Mouse (Mus musculus) intestine, embryonic 15.5 days (tissue): ENCODE measurements at regions not wholly inside any gene's neighbourhood (a gene's known extent, or its start where the extent isn't known, plus 50 kb on each side); places are given as distances from the start of the nearest gene placed in this dataset.

ENCODE experiments used
- ATAC-seq: fragments of 200-750 bp; cut with Nextera tagmentation; 2 replicates; pipeline ENCODE4 v1.8.0; 2017; ENCODE audit warnings: moderate TSS enrichment, moderate library complexity
- H3K27ac ChIP-seq: fragments of 300-500 bp; sonication (generic); 2 replicates; pipeline ENCODE4 v1.5.1; 2015; ENCODE audit warnings: mild to moderate bottlenecking, inconsistent platforms
- H3K27me3 ChIP-seq: fragments of 300-500 bp; sonication (generic); replicated peaks from 2 replicates; pipeline ENCODE4 v1.6.1; 2015; ENCODE audit warnings: inconsistent platforms
- H3K36me3 ChIP-seq: fragments of 300-500 bp; sonication (generic); 2 replicates; pipeline ENCODE4 v1.6.1; 2015; ENCODE audit warnings: inconsistent platforms
- H3K4me1 ChIP-seq: fragments of 300-500 bp; sonication (generic); replicated peaks from 2 replicates; pipeline ENCODE4 v1.6.1; 2015; ENCODE audit warnings: inconsistent platforms
- H3K4me2 ChIP-seq: fragments of 300-500 bp; sonication (generic); replicated peaks from 2 replicates; pipeline ENCODE4 v1.6.1; 2015; ENCODE audit warnings: mild to moderate bottlenecking, inconsistent platforms
- H3K4me3 ChIP-seq: fragments of 300-500 bp; sonication (generic); replicated peaks from 2 replicates; pipeline ENCODE4 v1.5.1; 2015; ENCODE audit warnings: inconsistent platforms
- H3K9ac ChIP-seq: fragments of 300-500 bp; sonication (generic); 2 replicates; pipeline ENCODE4 v1.6.1; 2015; ENCODE audit warnings: inconsistent platforms
- H3K9me3 ChIP-seq: fragments of 300-500 bp; sonication (generic); 2 replicates; pipeline ENCODE4 v1.6.1; 2016; ENCODE audit warnings: inconsistent platforms
- WGBS: fragments of 180-500 bp; shearing (Covaris S2); methylation state at CpG from one replicate; pipeline ENCODE4 v1.1.7; 2015; 5-methylcytosine and 5-hydroxymethylcytosine counted together

DNA sequence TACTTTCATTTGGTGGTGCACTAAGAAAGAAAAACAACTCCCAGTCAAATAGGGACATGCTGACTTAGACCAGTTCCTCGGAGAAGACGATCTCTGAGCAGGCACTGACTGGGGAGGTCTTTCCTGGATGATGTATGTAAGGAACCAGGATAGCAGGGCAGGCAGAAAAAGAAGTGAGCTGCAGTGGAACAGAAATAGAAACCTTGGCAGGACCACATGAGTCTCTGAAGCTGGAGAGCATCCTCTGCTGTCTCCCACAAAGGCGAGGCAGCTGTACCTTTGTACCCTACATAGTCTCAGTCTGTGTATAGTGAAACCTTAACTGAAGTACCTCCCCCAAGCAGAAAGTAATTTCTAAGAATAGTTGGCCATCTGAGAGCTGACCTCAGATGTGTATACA is 104.4 kb upstream of the Gm37988 start:
- 67% methylated on average over 3 of the region's 3 CpGs for WGBS
- Histone ChIP-seq H3K4me1 (no peaks in the 10 kb centered on the region), H3K27ac (no peak overlapping the region), H3K36me3 (no peaks in the 10 kb centered on the region), H3K9ac (no peak overlapping the region), H3K4me3 (no peak overlapping the region), H3K9me3 (no peaks in the 10 kb centered on the region), H3K4me2 (no peak overlapping the region), H3K27me3 (no peaks in the 10 kb centered on the region)
- no peak for ATAC-seq

DNA sequence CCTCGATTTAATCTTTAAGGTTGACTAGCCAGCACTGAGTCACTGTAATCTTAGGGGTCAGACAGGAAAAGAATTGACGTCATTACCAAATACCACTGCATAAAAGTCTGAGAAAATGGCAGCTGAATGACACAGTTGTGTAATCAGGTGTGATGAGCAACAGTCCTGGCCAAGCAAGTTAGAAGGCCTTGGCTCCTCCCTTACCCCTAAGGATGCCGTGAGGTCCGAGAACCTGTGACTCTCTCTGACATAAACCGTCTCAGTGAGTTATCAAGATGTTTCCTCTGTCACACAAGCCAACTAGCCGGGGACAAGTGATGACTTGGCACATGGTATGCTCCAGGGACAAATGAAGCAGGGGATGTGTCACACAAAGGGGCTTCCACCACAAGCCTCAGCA is 101.5 kb upstream of the Gm37988 start:
- WGBS = 72% methylated on average over 6 of the region's 6 CpGs
- Histone ChIP-seq H3K9me3 (no peaks in the 10 kb centered on the region), H3K36me3 (no peaks in the 10 kb centered on the region), H3K4me1 (no peaks in the 10 kb centered on the region), H3K9ac (no peak overlapping the region), H3K4me3 (no peak overlapping the region), H3K27ac (no peak overlapping the region), H3K27me3 (no peaks in the 10 kb centered on the region), H3K4me2 (no peak overlapping the region)
- no peak for ATAC-seq

DNA sequence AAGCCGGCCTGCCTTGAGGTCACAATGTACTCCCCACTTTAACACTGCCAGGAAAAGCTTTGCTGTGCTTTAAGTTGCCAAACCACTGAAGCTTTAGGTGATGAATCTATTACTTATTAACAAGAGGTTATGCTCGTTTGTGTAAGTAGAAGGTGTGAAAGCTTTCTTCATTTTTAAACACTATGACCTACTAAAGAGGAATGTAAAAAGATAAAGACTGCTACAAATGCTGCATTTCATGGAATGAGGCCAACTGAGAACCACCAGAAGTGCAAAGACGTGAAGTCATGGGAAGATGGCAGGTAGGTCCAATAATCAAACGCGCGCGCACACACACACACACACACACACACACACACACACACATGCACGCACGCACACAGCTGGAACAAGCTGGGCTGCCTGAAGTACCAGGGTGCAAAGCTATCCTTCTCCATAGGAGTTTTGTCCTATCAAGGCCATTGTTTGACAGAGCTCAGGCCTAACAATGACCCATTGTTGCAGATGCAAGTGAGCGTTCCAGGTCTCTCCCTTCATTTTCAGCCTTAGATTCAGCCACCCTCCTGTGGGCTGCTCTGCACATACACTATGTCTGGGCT is 85.3 kb upstream of the Gm37988 start:
- H3K27me3 ChIP-seq = no peaks in the 10 kb centered on the region
- ATAC-seq = no peak
- H3K4me3 ChIP-seq = no peak overlapping the region
- H3K9me3 ChIP-seq = no peaks in the 10 kb centered on the region
- no peak overlapping the region for H3K9ac ChIP-seq
- H3K4me2 ChIP-seq = no peak overlapping the region
- 75% methylated on average over 10 of the region's 10 CpGs for WGBS
- H3K4me1 ChIP-seq = no peaks in the 10 kb centered on the region
- no peaks in the 10 kb centered on the region for H3K36me3 ChIP-seq
- H3K27ac ChIP-seq = no peak overlapping the region
